In the genomic region with DNA sequence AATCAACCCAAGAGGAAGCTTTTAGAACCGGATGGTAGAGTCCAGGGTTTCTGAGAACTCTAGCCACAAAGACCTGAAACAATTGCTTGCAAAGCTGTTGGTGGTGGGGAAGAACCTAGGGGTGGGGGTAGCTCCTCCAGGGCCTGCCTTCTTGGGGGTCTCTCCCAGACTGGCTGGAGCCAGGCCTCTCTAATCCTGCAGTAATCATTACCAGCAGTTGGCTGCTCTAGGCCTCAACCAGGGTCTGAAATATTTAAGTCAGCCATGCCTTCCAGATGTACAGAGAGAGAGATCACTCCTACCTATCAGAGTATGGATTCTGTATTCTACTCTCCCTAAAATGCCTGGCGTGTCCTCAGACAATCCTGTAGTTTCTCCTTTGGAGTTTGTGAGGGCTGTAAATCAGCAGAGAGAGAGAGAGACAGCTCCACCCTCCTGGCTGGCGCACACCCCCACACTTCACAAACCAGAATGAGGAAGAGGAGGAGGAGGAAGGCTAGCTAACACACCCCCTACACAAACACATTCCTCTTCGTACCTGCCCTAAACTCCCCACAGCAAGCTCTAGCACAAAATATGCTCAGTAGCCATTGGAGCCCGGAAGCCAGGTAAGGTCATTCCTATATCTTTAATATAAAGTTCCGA, we compare ENCODE assay signal across 11 mouse cellular contexts. TPM values are rescaled to one million over a fixed set of nuclear protein-coding genes. Genes with fewer than 3 reads are reported as not detected.
DNase-seq lines count a peak whose midpoint lies in the region; ATAC-seq and TF ChIP-seq lines count a peak whose summit lies in the region.
"Had no signal": no experiment of that assay in that cellular context is flagged by ENCODE, and none has a peak within 500 bp of the region (broad histone marks: within the 10 kb centered on the region; RNA-seq: fewer than 3 reads in every experiment).

No protein-coding gene starts in this region.

- no peak for TF ChIP-seq CTCF in heart, postnatal 0 days (IDR thresholded peaks at IDR 0.05; ENCODE audit: low read depth)
- no peak for TF ChIP-seq CTCF in E14TG2a.4 (conservative IDR thresholded peaks at IDR 0.05; ENCODE audit: low read length)

- no peak overlapping the region for H3K4me3 ChIP-seq in heart, postnatal 0 days (ENCODE audit: low read depth, low read length)
- H3K4me3 ChIP-seq in E14TG2a.4 (replicated peaks; ENCODE audit: low read length), result peak overlapping the region; percentile 80
- H3K4me3 ChIP-seq in limb, embryonic 14.5 days (replicated peaks; ENCODE audit: low read length), result no peak overlapping the region

- H3K36me3 ChIP-seq in heart, postnatal 0 days (replicated peaks; ENCODE audit: control insufficient read depth, insufficient read depth, low read length), result peaks cover 29% of the 10 kb centered on the region
- H3K36me3 ChIP-seq in E14TG2a.4 (ENCODE audit: insufficient read depth, low read length), result peaks cover 48% of the 10 kb centered on the region
- peaks cover 26% of the 10 kb centered on the region for H3K36me3 ChIP-seq in limb, embryonic 14.5 days (ENCODE audit: control insufficient read depth, insufficient read depth, low read length)

- no peaks in the 10 kb centered on the region for H3K27me3 ChIP-seq in heart, postnatal 0 days (ENCODE audit: control insufficient read depth, insufficient read depth, low read length)
- H3K27me3 ChIP-seq in E14TG2a.4 (ENCODE audit: insufficient read depth, low read length), result peaks cover 5% of the 10 kb centered on the region
- no peaks in the 10 kb centered on the region for H3K27me3 ChIP-seq in limb, embryonic 14.5 days (ENCODE audit: control insufficient read depth, insufficient read depth, low read length)

- ATAC-seq in heart, postnatal 0 days (ENCODE audit: insufficient read depth, low read depth), result no peak
- no peak for ATAC-seq in limb, embryonic 14.5 days (ENCODE audit: low FRiP score, low read depth)

- intact Hi-C loops in heart, postnatal 25 days (cut with DNase I), result loop anchor here (1.0 kb wide), 1 partner anchor 18 kb away; no protein-coding TSS in a partner anchor

- DNase-seq in heart, postnatal 0 days (ENCODE audit: low spot score), result no peak
- DNase-seq in heart, postnatal 25 days (ENCODE audit: low spot score), result no peak
- DNase-seq in adipocyte (ENCODE audit: low spot score), result peak; percentile 11
- peak; percentile 39 for DNase-seq in limb, embryonic 14.5 days (ENCODE audit: low spot score)
- no peak for DNase-seq in urinary bladder, postnatal 25 days (ENCODE audit: low spot score)
- no peak for DNase-seq in right cerebral cortex, postnatal 10 days (ENCODE audit: low spot score in 2 of 2)
- DNase-seq in thymus, postnatal 10 days (ENCODE audit: low spot score in 2 of 2), result no peak
- DNase-seq: layer of hippocampus, postnatal 36 days; right cerebral cortex, adult 18-20 months had no signal

- TF ChIP-seq POLR2A in limb, embryonic 14.5 days (IDR thresholded peaks at IDR 0.05; ENCODE audit: borderline replicate concordance, extremely low read depth, insufficient read depth, insufficient read length), result no peak

- no peaks in the 10 kb centered on the region for H3K9me3 ChIP-seq in heart, postnatal 0 days (replicated peaks; ENCODE audit: control insufficient read depth, low read length)
- H3K9me3 ChIP-seq in E14TG2a.4 (ENCODE audit: low read length), result no peaks in the 10 kb centered on the region
- H3K9me3 ChIP-seq in limb, embryonic 14.5 days (ENCODE audit: control insufficient read depth, low read length), result no peaks in the 10 kb centered on the region

- H3K4me2 ChIP-seq in heart, postnatal 0 days (ENCODE audit: low read depth, low read length), result no peak overlapping the region
- H3K4me2 ChIP-seq in limb, embryonic 14.5 days (replicated peaks; ENCODE audit: low read depth, low read length, severe bottlenecking), result peak overlapping the region; percentile 96

- TF ChIP-seq EP300 in heart, postnatal 0 days (IDR thresholded peaks at IDR 0.05; ENCODE audit: low read depth), result no peak

- 66% methylated on average over 6 of the region's 6 CpGs for WGBS in heart, postnatal 0 days
- WGBS in limb, embryonic 14.5 days, result 30% methylated on average over 6 of the region's 6 CpGs

- H3K9ac ChIP-seq in heart, postnatal 0 days (replicated peaks; ENCODE audit: low read depth, low read length), result no peak overlapping the region
- no peak overlapping the region for H3K9ac ChIP-seq in limb, embryonic 14.5 days (ENCODE audit: low read depth, low read length, severe bottlenecking)

- peaks cover 9% of the 10 kb centered on the region for H3K4me1 ChIP-seq in heart, postnatal 0 days (ENCODE audit: control insufficient read depth, insufficient read depth)
- H3K4me1 ChIP-seq in E14TG2a.4 (replicated peaks; ENCODE audit: low read depth, low read length), result peaks cover 80% of the 10 kb centered on the region
- peaks cover 28% of the 10 kb centered on the region for H3K4me1 ChIP-seq in limb, embryonic 14.5 days (ENCODE audit: control insufficient read depth, insufficient read depth, low read length)

- H3K27ac ChIP-seq in heart, postnatal 0 days (ENCODE audit: low read depth), result peak overlapping the region; percentile 97; the same call in 1 of the 2 replicates
- peak overlapping the region; percentile 99 for H3K27ac ChIP-seq in limb, embryonic 14.5 days (replicated peaks; ENCODE audit: low read depth, low read length)

RNA-seq across cellular contexts. Expression of a gene that starts 0.5 kb away (rescaled TPM):
- 76.5 and 127 TPM in 2 replicates for total RNA-seq in heart, postnatal 0 days (2014; rRNA removed; ENCODE audit: low replicate concordance)
- polyA plus RNA-seq in heart, postnatal 0 days (2015; fragmentation: Nextera tagmentation; extraction: Ambion mirVana), result 29.7 TPM in 2 replicates
- 10 to 100 TPM; 52.0 to 69.7 TPM for total RNA-seq in heart, postnatal 25 days (2021)
- polyA plus RNA-seq in limb, embryonic 14.5 days (2012; rRNA removed), result 87.0 and 123 TPM in 2 replicates
- 64.7 and 75.6 TPM in 2 replicates for polyA plus RNA-seq in limb, embryonic 14.5 days (2014; fragmentation: Nextera tagmentation; extraction: Ambion mirVana)

RNA-seq across cellular contexts. Expression of a gene that starts 7.5 kb away (rescaled TPM):
- total RNA-seq in heart, postnatal 0 days (2014; rRNA removed; ENCODE audit: low replicate concordance), result 75.4 and 76.4 TPM in 2 replicates
- 82.5 and 83.7 TPM in 2 replicates for polyA plus RNA-seq in heart, postnatal 0 days (2015; fragmentation: Nextera tagmentation; extraction: Ambion mirVana)
- total RNA-seq in heart, postnatal 25 days (2021), result 10 to 100 TPM; 54.9 to 55.4 TPM
- 67.6 and 78.9 TPM in 2 replicates for polyA plus RNA-seq in limb, embryonic 14.5 days (2012; rRNA removed)
- polyA plus RNA-seq in limb, embryonic 14.5 days (2014; fragmentation: Nextera tagmentation; extraction: Ambion mirVana), result 55.0 and 61.3 TPM in 2 replicates

RNA-seq across cellular contexts. Expression of a gene that starts 8.2 kb away (rescaled TPM):
- total RNA-seq in heart, postnatal 0 days (2014; rRNA removed; ENCODE audit: low replicate concordance), result 12.9 and 13.0 TPM in 2 replicates
- 14.0 and 14.9 TPM in 2 replicates for polyA plus RNA-seq in heart, postnatal 0 days (2015; fragmentation: Nextera tagmentation; extraction: Ambion mirVana)
- total RNA-seq in heart, postnatal 25 days (2021), result 10 to 100 TPM; 27.4 to 28.4 TPM
- 13.6 and 15.9 TPM in 2 replicates for polyA plus RNA-seq in limb, embryonic 14.5 days (2012; rRNA removed)
- polyA plus RNA-seq in limb, embryonic 14.5 days (2014; fragmentation: Nextera tagmentation; extraction: Ambion mirVana), result 12.5 and 13.3 TPM in 2 replicates

RNA-seq across cellular contexts. Expression of a gene that starts 24.8 kb away (rescaled TPM):
- total RNA-seq in heart, postnatal 0 days (2014; rRNA removed; ENCODE audit: low replicate concordance), result 0.85 and 1.1 TPM in 2 replicates
- polyA plus RNA-seq in heart, postnatal 0 days (2015; fragmentation: Nextera tagmentation; extraction: Ambion mirVana), result 0.10 and 0.14 TPM in 2 replicates
- under 1 TPM; 0.26 to 0.39 TPM for total RNA-seq in heart, postnatal 25 days (2021)
- 61.3 and 79.8 TPM in 2 replicates for polyA plus RNA-seq in limb, embryonic 14.5 days (2012; rRNA removed)
- 5.4 and 7.3 TPM in 2 replicates for polyA plus RNA-seq in limb, embryonic 14.5 days (2014; fragmentation: Nextera tagmentation; extraction: Ambion mirVana)

RNA-seq across cellular contexts. Expression of a gene that starts 31.8 kb away (rescaled TPM):
- 0.65 TPM in 1 of 2 replicates, not detected in the other for total RNA-seq in heart, postnatal 0 days (2014; rRNA removed; ENCODE audit: low replicate concordance)
- polyA plus RNA-seq in heart, postnatal 0 days (2015; fragmentation: Nextera tagmentation; extraction: Ambion mirVana), result 0.10 and 0.11 TPM in 2 replicates
- under 1 TPM in 1 of 2 experiments, not detected in 1; 0.16 TPM for total RNA-seq in heart, postnatal 25 days (2021)
- polyA plus RNA-seq in limb, embryonic 14.5 days (2012; rRNA removed), result 0.85 and 0.99 TPM in 2 replicates
- 0.26 and 0.47 TPM in 2 replicates for polyA plus RNA-seq in limb, embryonic 14.5 days (2014; fragmentation: Nextera tagmentation; extraction: Ambion mirVana)
- total RNA-seq: hematopoietic stem cell, adult 5-6 weeks had no signal

Comparison
In these comparisons a context has a peak if more than half of its experiments do, and no peak if none do; other contexts are left out.
1. DNase-seq: peak in adipocyte (single experiment) and limb, embryonic 14.5 days (single experiment); none in heart, postnatal 0 days (single experiment), heart, postnatal 25 days (single experiment), urinary bladder, postnatal 25 days (single experiment), right cerebral cortex, postnatal 10 days (0 of 2) and thymus, postnatal 10 days (0 of 2).